Mouse (Mus musculus) adrenal gland, adult 2 months (tissue): ENCODE results near the gene Iglon5. TPM values are rescaled to one million over a fixed set of nuclear protein-coding genes. Genes with fewer than 3 reads are reported as not detected.

Experiments used
- DNase-seq: peaks from one replicate; pipeline ENCODE4 v3.0.0; 2021
- polyA plus RNA-seq: library from polyadenylated mRNA; depleted of rRNA; stranded (reverse); fragments of >200 nt; gene quantifications from 2 replicates; pipeline ENCODE4 v1.2.3, GENCODE M21; 2012
- total RNA-seq, 2 experiments: library from RNA; stranded (reverse); gene quantifications; 2 replicates each; pipeline ENCODE4 v1.2.3; 2021

Iglon5 gene
- total and polyA plus RNA-seq, 3 experiments, result 2.2 to 3.3 (median 3.3) TPM

DNA sequence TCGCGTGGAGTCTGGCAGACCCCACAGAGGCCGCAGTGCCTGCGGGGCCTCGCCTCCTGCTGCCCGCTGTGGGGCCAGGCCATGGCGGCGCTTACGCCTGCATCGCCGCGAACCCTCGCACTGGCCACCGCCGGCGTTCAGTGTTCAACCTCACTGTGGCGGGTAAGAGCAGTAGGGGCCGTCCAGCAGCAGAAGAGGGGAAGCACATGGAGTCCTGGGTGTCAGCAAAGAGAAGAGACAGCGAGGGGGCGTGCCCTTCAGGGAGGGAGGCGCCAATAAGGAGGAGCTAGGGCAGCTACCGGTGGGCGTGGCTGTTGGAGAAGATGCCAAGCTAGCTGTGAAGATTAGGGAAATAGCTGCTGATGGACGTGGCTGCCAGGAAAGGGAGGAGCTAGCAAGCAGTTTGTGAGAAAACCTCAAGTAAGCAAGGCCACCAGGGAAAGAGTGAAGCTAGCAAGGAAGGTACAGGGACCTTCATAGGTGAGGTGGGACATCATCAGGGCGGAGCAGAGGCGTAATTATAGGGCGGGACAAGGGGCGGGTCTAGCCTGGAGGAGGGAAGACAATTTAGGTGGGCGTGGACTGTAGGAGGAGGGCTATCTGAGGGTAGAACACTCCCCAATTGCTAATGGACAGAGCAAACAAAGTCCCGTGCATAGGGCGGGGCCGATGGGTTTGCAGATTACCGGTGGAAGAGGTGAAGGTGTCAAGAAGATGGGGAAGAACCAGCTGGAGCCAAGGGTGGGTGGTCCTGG lies 24.4 kb downstream of the Iglon5 start:
- DNase-seq, result peak; percentile 91

DNA sequence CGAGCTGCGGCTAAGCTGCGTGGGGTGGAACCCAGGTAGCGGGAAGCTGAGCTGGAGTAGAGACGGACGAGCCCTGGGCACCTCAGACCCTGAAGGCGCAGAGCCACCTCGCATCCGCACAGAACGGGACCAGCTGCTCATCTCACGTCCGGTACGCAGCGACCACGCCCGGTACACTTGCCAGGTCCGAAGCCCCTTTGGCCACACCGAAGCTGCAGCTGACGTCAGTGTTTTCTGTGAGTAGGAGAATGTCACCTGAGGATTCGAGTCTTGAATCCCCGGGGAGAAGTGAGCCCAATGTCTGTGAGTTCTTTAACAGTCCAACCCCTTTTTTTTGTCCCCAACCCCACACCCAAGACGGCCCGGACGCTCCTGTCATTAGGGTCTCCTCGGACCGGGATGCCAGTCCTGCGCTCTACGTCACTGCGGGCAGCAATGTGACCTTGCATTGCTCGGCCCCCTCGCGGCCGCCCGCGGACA lies 25.0 kb downstream of the Iglon5 start:
- DNase-seq, result no peak

DNA sequence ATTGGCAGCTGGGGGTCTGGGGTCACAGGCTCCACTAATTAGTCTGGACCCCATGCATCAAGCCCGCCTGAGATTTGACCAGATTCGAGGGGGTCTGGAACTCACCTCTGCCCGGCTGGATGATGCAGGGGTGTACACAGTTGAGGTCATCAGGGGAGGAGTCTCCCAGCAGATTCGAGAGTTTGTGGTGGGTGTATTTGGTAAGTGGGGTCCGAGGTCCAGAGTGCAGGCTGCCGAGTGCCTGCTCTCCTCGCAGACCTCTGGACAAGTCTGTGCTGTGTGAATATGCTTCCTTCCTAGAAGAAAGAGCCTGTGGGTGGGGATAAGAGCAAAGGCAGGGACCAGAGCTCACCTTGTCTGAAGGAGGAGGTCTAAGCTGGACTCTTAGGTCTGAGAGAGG lies 25.9 kb downstream of the Iglon5 start:
- DNase-seq, result no peak

DNA sequence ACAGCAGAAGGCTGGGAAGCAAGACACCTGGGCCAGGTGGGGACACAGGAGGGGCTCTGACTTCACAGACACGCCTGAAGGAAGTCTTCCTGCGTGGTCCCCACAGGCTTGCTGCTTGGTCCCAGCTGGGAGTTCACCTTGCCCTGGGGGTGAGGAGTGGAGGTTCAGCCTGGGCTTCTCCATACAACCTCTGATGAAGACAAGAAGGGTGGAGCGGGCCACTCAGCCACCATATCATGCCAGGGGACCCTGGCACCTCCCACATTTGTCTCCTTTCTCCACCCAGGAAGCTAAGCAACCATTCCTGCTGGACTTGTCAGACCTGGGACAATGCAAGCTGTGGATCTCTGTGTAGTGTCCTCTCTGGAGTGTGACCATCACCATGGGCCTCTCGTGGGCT lies 27.0 kb downstream of the Iglon5 start, which contains the start of gene Vsig10l:
Gene Vsig10l (plus strand): TSS at position 301 of the 400 bp plus-strand sequence.
- DNase-seq, result no peak

DNA sequence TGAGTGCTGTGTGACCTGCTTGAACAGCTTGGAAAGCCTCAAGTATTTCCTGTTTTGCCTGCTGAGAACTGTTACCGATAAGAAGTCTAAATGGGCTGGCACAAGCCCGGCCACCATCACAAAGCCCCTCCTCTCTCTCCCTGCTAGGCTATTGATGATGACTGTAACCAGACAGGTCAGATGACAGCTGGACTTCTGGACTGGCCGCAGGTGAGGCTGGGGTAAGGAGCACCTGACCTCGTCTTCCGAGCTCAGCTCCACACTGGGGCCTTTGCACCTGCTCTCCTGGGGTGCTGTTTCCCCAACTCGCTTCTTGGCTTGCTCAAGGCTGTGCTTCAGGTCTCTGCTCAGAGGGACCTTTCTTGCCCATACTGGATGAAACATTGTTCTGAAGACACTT lies 35.5 kb downstream of the Iglon5 start:
- DNase-seq, result no peak

DNA sequence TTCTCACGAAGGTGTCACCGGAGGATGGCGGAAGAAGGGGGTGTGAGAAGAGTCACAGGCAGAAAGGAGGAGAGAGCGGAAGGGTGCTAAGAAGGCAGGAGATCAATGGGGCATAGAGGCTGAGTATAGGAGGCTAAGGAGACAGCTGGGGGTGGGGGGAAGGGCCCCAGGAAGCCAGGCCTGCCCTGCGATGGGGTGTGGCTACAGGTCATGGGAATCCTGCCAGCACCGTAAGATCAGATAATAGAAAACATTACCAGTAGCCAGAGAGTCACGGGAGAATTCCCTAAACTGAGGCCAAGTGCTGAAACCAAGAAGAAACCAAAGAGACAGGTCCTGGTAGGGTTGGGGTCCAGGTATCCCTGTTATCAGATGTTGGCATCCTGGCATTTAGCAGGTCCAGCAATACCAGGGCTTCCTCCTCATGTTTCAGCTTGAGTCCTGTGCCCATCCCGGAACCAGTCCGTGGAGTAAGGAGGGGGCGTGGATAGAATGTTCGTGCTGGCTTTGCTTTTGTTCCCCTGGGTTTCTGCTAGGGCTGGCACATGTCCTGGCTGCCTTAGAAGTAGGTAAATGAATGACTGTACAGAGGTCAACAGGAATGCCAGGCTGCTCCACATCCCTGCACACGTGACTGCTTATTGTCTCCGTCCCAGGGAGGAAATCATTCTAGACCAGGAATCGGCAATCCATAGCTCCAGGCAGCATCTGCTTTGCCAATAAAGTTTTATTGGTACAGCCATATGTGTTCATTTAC lies 36.1 kb downstream of the Iglon5 start:
- peak; percentile 33 for DNase-seq

DNA sequence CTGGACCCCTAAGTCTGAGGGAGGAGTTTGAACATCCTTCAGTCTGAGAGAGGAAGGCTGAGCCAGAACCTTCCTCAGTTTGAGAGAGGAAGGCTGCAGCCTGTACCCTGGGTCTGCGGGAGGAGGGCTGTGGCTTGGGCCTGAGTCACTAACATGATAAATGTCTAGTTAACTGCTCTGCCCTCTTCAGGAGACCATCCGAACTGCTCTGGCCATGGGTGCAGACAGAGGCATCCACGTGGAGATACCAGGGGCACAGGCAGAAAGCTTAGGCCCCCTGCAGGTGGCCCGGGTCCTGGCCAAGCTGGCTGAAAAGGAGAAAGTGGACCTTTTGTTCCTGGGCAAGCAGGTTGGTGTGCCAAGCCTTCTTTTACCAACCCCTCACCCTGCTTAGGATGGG lies 37.3 kb downstream of the Iglon5 start:
- DNase-seq, result peak; percentile 51

DNA sequence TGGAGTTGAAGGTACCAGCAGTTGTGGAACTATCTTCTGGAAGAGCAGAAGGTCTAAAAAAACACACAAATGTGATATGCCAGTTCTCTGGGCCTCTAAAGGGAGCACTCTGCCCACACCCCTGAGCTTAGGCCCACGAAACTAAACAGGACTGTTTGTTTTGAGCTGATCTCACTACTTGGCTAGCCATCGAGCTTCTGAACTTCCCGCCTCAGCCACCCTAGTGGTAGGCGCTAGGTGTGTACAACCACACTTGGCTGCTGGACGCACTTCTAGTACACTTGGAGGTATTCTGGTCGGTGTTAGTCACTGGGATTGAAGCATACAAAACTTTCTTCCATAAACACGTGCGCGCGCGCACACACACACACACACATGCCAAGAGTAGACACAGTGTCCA lies 38.1 kb downstream of the Iglon5 start:
- DNase-seq, result no peak

DNA sequence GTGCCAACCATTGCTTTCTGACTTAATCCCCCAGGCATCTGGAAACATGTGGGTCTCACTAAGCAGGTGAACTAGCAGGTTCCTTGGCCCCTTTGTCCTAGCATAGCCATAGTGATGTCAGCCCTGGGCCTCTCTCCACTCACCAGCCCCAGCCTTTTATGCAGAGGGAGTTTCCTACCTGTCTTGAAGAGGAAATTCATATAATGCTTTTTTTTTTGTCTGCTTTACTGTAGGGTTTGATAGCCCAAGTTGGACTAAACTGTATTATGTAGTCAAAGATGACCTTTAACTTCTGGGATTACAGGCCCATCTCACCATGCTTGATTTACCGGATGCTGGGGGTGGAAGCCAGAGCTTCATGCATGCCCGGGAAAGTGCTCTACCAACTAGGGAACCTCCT lies 40.1 kb downstream of the Iglon5 start:
- DNase-seq, result no peak

DNA sequence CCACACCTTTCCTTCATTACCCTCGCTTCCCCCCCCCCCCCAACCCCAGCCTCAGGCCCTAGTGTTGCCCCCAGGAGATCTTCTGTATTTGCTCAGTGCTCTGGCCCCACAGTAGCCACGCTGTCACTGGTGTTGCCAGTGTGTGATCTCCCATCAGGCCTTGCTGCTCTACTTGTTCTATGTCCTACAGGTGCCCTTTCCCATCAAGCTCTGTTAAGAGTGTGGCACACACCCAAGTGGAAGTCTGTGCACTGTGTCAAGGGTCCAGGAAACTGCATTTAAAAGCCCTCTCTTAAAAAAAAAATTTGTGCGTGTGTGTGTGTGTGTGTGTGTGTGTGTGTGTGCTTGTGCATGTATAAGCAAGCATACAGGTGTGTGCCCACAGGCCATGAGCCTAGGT lies 41.6 kb downstream of the Iglon5 start:
- DNase-seq, result no peak

DNA sequence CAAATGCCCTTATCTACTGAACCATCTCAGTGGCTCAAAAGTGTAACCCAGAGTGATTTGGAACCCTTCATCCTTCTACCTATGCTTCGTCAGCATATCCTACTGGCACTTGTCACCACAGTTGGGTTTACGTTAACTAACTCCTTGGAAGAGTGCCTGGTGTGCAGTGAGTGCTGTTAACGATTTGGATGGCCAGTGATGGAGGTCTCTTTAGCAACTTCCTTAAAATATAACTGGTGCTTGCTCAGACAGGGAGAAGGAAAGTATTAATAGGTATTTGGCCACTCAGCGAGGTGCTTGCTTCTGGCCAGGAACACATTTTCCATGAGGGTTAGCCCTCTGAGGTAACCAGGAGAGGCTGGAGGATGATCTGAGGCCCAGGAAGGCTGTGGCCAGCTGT lies 42.1 kb downstream of the Iglon5 start:
- DNase-seq, result no peak

DNA sequence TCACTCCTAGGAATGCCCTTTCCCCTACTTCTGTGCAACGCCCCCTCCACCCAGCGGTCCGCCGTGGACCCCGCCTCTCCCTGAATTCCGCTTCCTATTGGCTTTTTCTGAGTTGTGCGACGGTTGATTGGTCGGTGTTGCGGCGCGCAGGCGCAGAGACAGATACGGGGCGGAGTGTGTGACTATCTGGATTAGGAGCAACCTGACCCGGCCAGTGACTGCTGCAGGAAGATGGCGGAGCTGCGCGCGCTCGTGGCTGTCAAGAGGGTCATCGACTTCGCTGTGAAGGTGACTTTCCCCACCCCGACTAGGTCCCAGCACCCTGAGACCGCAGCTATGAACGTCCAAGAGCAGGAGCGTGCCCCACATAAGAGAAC lies 46.0 kb downstream of the Iglon5 start, which contains the start of the genes Etfb and Gm45233:
Gene Etfb (plus strand): TSS at position 167 of the 377 bp plus-strand sequence.
Gene Gm45233 (plus strand): TSS at position 212 of the 377 bp plus-strand sequence.
- peak; percentile 98 for DNase-seq

DNA sequence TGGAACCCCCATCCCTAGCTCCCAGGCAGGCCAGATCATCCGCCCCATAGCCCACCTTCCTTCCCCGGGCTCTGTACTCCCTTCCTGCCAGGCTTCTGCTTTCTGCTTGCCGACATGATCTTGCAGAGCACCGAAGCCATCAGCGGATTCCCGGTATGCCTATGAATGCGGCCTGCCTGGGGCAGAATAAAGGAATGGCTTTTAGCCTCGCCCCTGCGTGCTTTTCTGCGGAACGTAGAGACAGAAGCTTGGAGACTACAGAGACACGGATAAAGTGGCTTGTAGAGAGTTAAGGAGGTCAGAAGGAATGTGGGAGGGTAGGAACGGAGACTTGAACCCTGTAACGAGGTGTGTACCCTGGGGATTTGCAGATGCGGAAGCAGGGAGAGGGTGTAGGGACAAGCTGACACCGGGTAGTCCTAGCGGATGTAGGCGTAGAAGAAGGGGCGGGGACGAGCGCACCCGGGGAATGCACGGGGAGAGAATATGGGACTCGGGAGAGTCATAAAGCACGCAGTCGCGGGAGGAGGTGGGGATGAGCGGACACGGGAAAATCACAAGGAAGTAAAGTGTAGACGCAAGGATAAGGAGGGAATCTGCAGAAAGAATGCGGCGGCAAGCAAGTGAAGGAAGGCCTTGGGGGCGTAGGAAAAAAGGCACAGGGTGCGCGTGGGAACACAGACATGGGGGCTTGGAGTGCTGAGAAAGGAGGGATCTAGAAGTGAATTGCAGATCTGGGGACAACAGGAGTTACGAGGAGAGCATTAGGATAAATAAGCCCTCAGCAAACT lies 46.6 kb downstream of the Iglon5 start:
- DNase-seq, result peak; percentile 90

DNA sequence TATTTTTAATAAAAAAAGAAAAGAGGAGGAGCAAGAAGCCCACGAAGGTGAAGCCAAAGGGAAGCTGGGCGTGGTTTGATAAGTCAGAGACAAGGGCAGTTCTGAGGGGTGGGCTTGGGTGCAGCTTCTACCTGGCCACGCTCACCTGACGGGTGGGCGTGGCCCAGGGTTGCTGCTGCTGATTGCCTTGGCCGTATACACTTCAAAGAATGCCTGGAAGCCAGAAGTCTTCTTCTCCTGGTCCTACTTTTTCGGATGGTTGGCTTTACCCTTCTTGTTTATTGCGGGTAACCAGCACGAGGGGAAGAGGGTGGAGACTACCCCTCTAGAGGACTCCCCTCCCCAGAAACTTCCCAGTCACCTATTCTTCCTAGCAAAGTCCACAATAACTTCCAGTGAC lies 47.2 kb downstream of the Iglon5 start:
- no peak for DNase-seq

DNA sequence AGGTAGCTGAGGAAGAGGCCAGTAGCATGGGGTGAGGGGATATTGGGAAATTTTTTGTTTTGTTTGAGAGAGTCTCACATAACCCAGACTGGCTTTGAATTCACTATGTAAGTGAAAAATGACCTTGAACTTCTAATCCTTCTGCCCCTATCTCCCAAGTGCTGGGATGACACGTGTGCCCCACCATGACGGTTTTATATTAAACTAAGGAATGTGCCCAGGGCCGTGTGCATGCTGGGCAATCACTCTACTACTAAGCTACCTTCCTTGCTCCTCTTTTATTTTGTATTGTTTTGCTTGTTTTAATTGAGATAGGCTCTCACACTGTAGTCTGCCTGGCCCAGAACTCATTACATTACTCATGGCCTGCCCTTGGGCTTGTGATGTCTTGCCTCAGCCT lies 48.8 kb downstream of the Iglon5 start:
- no peak for DNase-seq

DNA sequence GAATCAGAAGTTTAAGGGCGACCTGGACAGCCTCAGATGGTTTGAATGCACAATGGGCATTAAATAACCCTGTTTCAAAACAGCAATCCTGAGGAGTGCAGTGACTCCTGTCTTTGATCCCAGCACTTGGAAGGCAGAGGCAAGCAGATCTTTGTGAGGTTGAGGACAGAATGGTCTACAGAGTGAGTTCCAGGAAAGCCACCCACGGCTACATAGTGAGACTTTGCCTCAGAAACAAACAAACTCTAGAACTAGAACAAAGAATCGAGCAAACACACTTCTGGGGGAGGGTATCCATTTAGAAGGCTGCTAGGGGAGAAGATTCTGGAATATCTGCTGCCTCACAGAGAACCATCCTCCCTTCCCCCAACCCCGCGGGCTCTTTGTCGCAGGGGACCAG lies 49.4 kb downstream of the Iglon5 start, which contains the start of gene Cldnd2:
Gene Cldnd2 (plus strand): TSS at position 301 of the 400 bp plus-strand sequence.
- no peak for DNase-seq

DNA sequence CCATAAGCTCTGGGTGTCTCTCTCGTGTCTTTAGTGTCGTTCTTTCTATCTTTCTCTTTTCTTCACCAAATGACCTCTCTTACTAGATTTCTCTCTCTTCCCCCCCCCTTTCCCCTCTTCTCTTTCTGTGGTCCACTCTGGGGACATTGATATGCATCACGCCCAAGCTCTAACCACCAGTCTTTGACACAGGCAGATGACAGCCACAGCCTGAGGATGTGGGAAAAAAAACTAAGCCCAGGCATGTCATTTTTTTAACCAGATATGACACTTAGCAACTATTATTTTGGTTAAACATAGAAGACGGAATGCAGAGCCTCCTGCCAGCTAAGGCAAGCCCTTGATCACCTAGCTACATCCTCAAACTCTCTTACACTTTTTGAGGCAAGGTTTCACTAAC lies 51.3 kb downstream of the Iglon5 start:
- DNase-seq, result no peak

DNA sequence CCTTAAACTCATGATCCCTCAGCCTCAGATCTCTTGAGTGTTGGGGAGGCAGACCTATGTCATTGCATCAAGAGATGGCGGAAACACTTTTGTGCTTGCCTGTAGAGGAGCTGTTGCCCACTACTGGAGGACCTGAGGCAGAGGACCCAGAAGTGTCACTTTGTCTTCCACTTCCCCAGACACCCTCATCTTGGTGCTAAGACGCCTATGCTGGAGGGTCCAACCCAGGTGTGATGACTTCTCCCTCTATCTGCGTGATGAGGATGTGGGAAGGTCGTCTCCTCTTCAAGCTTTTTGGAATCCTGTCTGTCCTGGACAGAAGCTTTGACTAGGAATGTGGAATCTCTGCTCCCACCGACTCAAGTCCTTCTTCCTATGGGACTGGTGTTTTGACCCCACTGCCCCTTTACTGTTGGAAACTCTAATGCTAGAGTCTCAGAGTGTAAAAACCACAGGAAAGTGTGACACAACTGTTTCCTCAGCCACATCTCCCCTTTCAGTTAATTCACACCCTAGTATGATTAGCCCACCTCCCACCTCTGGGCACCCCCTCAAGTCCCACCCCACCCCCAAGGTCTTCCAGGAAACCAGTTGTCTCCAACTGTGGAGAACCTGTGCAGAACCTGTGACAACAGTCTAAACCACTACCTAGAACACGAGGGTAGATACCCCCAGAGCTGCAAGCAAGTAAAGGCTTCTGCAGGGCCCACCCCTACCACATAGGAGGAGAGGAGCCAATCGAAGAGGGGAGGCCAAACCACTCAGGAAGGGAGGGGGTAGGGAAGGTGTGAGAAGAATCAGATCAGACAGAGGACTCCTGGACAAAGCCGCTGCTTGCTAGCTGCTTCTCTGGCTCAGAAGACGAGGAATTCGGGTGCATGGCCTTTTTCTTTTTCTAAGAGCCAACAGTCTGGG lies 53.3 kb downstream of the Iglon5 start, which contains the start of gene Nkg7:
Gene Nkg7 (plus strand): TSS at position 733 of the 915 bp plus-strand sequence.
- no peak for DNase-seq

DNA sequence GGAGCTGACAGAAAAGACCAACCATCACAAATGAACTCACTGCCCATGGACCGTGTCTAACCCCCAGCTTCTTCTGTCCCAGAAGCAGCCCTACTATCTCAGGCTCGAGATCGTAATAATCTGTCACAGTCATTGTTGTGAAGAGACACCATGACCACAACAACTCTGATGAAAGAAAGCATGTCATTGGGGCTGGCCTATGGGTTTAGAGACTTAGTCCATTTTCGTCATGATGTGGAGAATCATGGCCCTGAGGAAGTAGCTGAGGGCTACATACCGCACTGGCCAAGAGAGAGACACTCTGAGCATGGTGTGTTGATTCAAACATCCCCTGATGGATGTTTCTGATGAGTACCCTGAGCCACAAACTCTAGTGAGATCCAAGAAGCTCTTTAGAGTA lies 55.2 kb downstream of the Iglon5 start:
- no peak for DNase-seq

DNA sequence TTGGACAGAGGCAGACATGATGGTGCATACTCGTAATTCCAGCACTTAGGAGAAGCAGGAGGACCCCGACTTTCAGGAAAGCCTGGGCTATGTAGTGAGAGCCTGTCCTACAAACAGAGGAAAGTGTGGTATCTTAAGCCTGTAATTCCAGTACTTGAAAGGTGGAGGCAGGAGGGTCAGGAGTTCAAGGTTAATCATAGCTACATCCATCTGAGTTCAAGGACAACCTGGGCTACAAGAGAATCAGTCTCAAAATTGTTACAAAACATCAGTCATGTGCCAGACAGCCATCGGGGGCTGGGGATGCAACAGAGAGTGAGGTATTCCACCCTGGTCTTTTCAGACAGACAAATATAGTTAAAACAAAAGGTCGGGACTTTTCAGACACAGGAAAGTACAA lies 57.0 kb downstream of the Iglon5 start:
- no peak for DNase-seq

DNA sequence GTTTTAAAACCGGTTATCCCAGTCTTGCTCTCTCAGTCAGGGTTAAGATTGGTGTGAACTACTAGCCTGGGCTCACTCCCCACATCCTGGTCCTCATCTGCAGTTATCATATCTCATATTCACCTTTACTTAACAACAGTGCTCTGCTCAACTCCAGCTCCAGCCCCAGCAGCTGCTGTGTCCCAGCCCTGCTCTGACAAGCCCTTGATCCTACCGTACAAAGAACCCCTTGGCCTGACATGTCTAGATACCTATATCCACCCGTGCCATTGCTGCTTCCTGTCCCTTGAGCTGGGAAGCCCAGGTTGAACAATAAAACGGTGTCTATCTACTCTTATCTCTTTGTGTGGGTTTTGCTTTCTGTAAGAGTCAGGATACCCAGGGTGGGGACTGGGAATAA lies 60.4 kb downstream of the Iglon5 start:
- no peak for DNase-seq
